Mouse (Mus musculus): ENCODE measurements around the gene Olfr548-ps1. TPM values are rescaled to one million over a fixed set of nuclear protein-coding genes. Genes with fewer than 3 reads are reported as not detected.

Gene Olfr548-ps1
- polyA plus RNA-seq, 1 experiment from 2014 or later = not detected

- H3K27ac ChIP-seq (ENCODE audit: low read depth, low read length) = no peak overlapping the region
- peak overlapping the region; percentile 77 for H3K9ac ChIP-seq (replicated peaks; ENCODE audit: low read depth, low read length)
- H3K4me2 ChIP-seq (ENCODE audit: low read depth, low read length) = peak overlapping the region; percentile 79
- no peaks in the 10 kb centered on the region; the same call in 1 of the 2 replicates for H3K27me3 ChIP-seq (ENCODE audit: control insufficient read depth, insufficient read depth, low read length)
- H3K36me3 ChIP-seq (ENCODE audit: control insufficient read depth, insufficient read depth, low read length) = no peaks in the 10 kb centered on the region
- H3K9me3 ChIP-seq (ENCODE audit: control insufficient read depth, low read length) = no peaks in the 10 kb centered on the region
- under 1% methylated on average over 54 of the region's 54 CpGs for WGBS
- peak overlapping the region; percentile 47 for H3K4me3 ChIP-seq (ENCODE audit: low read depth, low read length)
- peak; percentile 98 for ATAC-seq (ENCODE audit: low read depth)
- H3K4me1 ChIP-seq (ENCODE audit: control insufficient read depth, insufficient read depth, low read length) = no peaks in the 10 kb centered on the region
Observed at GRCm38 (mm10) chr7:102512814-102513435, 27.8 kb upstream of the Olfr548-ps1 start.

- Histone ChIP-seq H3K27me3 (ENCODE audit: control insufficient read depth, insufficient read depth, low read length) (no peaks in the 10 kb centered on the region; the same call in 1 of the 2 replicates), H3K36me3 (ENCODE audit: control insufficient read depth, insufficient read depth, low read length) (no peaks in the 10 kb centered on the region), H3K4me2 (ENCODE audit: low read depth, low read length) (no peak overlapping the region), H3K9me3 (ENCODE audit: control insufficient read depth, low read length) (no peaks in the 10 kb centered on the region), H3K27ac (ENCODE audit: low read depth, low read length) (no peak overlapping the region), H3K4me1 (ENCODE audit: control insufficient read depth, insufficient read depth, low read length) (no peaks in the 10 kb centered on the region), H3K9ac (replicated peaks; ENCODE audit: low read depth, low read length) (no peak overlapping the region), H3K4me3 (ENCODE audit: low read depth, low read length) (no peak overlapping the region)
- 87% methylated on average over 4 of the region's 4 CpGs for WGBS
- no peak for ATAC-seq (ENCODE audit: low read depth)
Observed at GRCm38 (mm10) chr7:102514144-102514543, 26.6 kb upstream of the Olfr548-ps1 start.

DNA sequence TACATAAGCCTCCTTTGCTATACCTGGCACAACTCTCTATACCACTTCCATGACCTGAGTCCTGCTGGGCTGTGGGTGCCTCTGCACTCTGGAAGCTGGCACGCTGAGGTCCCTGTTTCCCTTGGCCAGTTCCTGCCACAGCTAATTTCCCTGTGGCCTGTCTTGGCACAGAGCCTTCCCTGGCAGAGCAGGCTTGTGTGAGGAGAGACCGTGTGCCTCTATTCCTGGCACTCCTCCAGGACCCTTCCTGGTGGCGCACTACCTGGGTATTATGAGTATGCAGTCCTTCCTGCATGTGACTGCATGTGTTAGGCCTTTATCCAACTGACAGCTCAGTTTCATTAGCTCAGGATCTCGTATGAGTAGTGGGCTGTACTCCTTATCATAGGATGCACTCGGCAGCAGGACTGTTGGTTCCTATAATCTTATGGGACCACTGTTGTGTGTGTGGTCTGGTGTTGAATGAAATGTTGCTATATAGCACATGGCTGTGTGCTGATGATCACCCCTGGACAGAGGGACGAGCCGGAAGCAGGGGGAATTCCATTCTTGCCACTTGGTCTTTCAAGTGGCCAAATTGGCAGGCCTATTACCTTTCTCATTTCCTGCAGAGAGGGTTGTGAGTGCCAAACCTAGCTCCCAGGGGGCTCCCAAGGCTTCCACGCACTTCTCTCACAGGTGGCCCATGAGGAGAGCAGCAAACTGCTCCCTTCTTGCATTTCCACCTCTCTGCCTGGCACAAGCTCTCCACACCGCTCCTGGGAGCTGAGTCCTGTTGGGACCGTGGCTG, 24.2 kb upstream of the Olfr548-ps1 start:
- ATAC-seq (ENCODE audit: low read depth) = no peak
- H3K4me3 ChIP-seq (ENCODE audit: low read depth, low read length) = no peak overlapping the region
- no peaks in the 10 kb centered on the region; the same call in 1 of the 2 replicates for H3K27me3 ChIP-seq (ENCODE audit: control insufficient read depth, insufficient read depth, low read length)
- no peak overlapping the region for H3K4me2 ChIP-seq (ENCODE audit: low read depth, low read length)
- no peak overlapping the region for H3K27ac ChIP-seq (ENCODE audit: low read depth, low read length)
- no peaks in the 10 kb centered on the region for H3K4me1 ChIP-seq (ENCODE audit: control insufficient read depth, insufficient read depth, low read length)
- no peaks in the 10 kb centered on the region for H3K36me3 ChIP-seq (ENCODE audit: control insufficient read depth, insufficient read depth, low read length)
- H3K9me3 ChIP-seq (ENCODE audit: control insufficient read depth, low read length) = no peaks in the 10 kb centered on the region
- 64% methylated on average over 10 of the region's 10 CpGs for WGBS
- H3K9ac ChIP-seq (replicated peaks; ENCODE audit: low read depth, low read length) = no peak overlapping the region

DNA sequence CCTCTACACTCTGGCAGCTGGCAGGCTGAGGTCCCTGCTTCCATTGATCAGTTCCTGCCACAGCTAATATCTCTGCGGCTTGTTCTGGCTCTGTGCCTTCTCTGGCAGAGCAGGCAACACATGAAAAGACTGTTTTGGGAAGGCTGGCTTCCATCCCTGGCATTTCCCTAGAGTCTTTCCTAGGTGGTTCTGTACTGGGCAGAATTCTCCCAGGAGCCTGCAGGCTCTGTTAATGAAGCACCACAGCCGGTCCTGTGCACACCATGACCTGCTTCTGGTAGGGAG, 23.7 kb upstream of the Olfr548-ps1 start:
- ATAC-seq (ENCODE audit: low read depth) = no peak
- WGBS = 71% methylated on average over 2 of the region's 2 CpGs
- Histone ChIP-seq H3K4me3 (ENCODE audit: low read depth, low read length) (no peak overlapping the region), H3K9me3 (ENCODE audit: control insufficient read depth, low read length) (no peaks in the 10 kb centered on the region), H3K36me3 (ENCODE audit: control insufficient read depth, insufficient read depth, low read length) (no peaks in the 10 kb centered on the region), H3K27me3 (ENCODE audit: control insufficient read depth, insufficient read depth, low read length) (no peaks in the 10 kb centered on the region; the same call in 1 of the 2 replicates), H3K4me2 (ENCODE audit: low read depth, low read length) (no peak overlapping the region), H3K4me1 (ENCODE audit: control insufficient read depth, insufficient read depth, low read length) (no peaks in the 10 kb centered on the region), H3K27ac (ENCODE audit: low read depth, low read length) (no peak overlapping the region), H3K9ac (replicated peaks; ENCODE audit: low read depth, low read length) (no peak overlapping the region)

GRCm38 (mm10) chr7:102529052-102529451, 11.6 kb upstream of the Olfr548-ps1 start:
- H3K4me1 ChIP-seq (ENCODE audit: control insufficient read depth, insufficient read depth, low read length) = no peaks in the 10 kb centered on the region
- no peak overlapping the region for H3K27ac ChIP-seq (ENCODE audit: low read depth, low read length)
- H3K36me3 ChIP-seq (ENCODE audit: control insufficient read depth, insufficient read depth, low read length) = no peaks in the 10 kb centered on the region
- H3K27me3 ChIP-seq (ENCODE audit: control insufficient read depth, insufficient read depth, low read length) = no peaks in the 10 kb centered on the region
- WGBS = 91% methylated on average over 1 of the region's 1 CpGs
- H3K9me3 ChIP-seq (ENCODE audit: control insufficient read depth, low read length) = no peaks in the 10 kb centered on the region
- H3K9ac ChIP-seq (replicated peaks; ENCODE audit: low read depth, low read length) = no peak overlapping the region
- no peak for ATAC-seq (ENCODE audit: low read depth)
- H3K4me2 ChIP-seq (ENCODE audit: low read depth, low read length) = no peak overlapping the region
- no peak overlapping the region for H3K4me3 ChIP-seq (ENCODE audit: low read depth, low read length)

- Histone ChIP-seq H3K36me3 (ENCODE audit: control insufficient read depth, insufficient read depth, low read length) (no peaks in the 10 kb centered on the region), H3K4me3 (ENCODE audit: low read depth, low read length) (no peak within 1 kb of the TSS), H3K9me3 (ENCODE audit: control insufficient read depth, low read length) (no peaks in the 10 kb centered on the region), H3K27me3 (ENCODE audit: control insufficient read depth, insufficient read depth, low read length) (no peaks in the 10 kb centered on the region), H3K4me1 (ENCODE audit: control insufficient read depth, insufficient read depth, low read length) (no peaks in the 10 kb centered on the region), H3K27ac (ENCODE audit: low read depth, low read length) (no peak within 1 kb of the TSS), H3K4me2 (ENCODE audit: low read depth, low read length) (no peak within 1 kb of the TSS), H3K9ac (replicated peaks; ENCODE audit: low read depth, low read length) (no peak within 1 kb of the TSS)
- 94% methylated on average over 1 of the region's 1 CpGs for WGBS
- ATAC-seq (ENCODE audit: low read depth) = no peak
Observed at GRCm38 (mm10) chr7:102534449-102534848, 6.2 kb upstream of the Olfr548-ps1 start, which contains the start of gene Olfr547. TSS of gene Olfr547 (plus strand) at chr7:102534749.

- no peak for ATAC-seq (ENCODE audit: low read depth)
- no peak overlapping the region for H3K9ac ChIP-seq (replicated peaks; ENCODE audit: low read depth, low read length)
- H3K27me3 ChIP-seq (ENCODE audit: control insufficient read depth, insufficient read depth, low read length) = no peaks in the 10 kb centered on the region
Observed at GRCm38 (mm10) chr7:102541251-102541650, 555 bp downstream of the Olfr548-ps1 start.

DNA sequence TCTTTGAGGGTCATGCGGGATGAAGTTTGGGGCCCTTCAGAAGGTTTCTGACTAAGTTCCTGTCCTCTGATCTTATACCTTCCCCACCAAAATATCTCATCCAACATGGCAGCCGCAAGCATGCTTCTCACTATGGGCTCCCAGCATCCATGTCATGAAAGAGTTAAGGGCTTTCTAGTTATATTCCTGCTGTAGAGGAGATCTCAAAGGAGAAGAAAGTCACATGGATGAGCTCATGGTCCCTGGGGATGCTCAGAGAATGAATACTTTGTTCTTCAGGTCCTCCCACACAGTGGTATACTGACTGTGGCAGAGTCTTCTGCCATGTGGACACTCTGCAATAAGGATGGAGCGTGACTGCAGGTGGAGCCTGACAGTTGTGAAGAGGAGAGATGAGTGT, 8.9 kb downstream of the Olfr548-ps1 start, which contains the start of gene Olfr549:
Gene Olfr549, plus strand, starts transcription at position 301 of the 400 bp plus-strand sequence.
- H3K9ac ChIP-seq (replicated peaks; ENCODE audit: low read depth, low read length) = no peak within 1 kb of the TSS
- no peaks in the 10 kb centered on the region for H3K27me3 ChIP-seq (ENCODE audit: control insufficient read depth, insufficient read depth, low read length)
- H3K27ac ChIP-seq (ENCODE audit: low read depth, low read length) = no peak within 1 kb of the TSS
- 98% methylated on average over 3 of the region's 3 CpGs for WGBS
- no peak within 1 kb of the TSS for H3K4me2 ChIP-seq (ENCODE audit: low read depth, low read length)
- no peak for ATAC-seq (ENCODE audit: low read depth)
- H3K4me3 ChIP-seq (ENCODE audit: low read depth, low read length) = no peak within 1 kb of the TSS
- no peaks in the 10 kb centered on the region for H3K36me3 ChIP-seq (ENCODE audit: control insufficient read depth, insufficient read depth, low read length)
- H3K9me3 ChIP-seq (ENCODE audit: control insufficient read depth, low read length) = no peaks in the 10 kb centered on the region
- no peaks in the 10 kb centered on the region for H3K4me1 ChIP-seq (ENCODE audit: control insufficient read depth, insufficient read depth, low read length)

More at GRCm38 (mm10) chr7:102541251-102541650, 555 bp downstream of the Olfr548-ps1 start:
- no peak overlapping the region for H3K27ac ChIP-seq (ENCODE audit: low read depth, low read length)
- WGBS = 66% methylated on average over 3 of the region's 3 CpGs
- no peaks in the 10 kb centered on the region for H3K36me3 ChIP-seq (ENCODE audit: control insufficient read depth, insufficient read depth, low read length)
- H3K9me3 ChIP-seq (ENCODE audit: control insufficient read depth, low read length) = no peaks in the 10 kb centered on the region
- no peak overlapping the region for H3K4me2 ChIP-seq (ENCODE audit: low read depth, low read length)
- H3K4me1 ChIP-seq (ENCODE audit: control insufficient read depth, insufficient read depth, low read length) = no peaks in the 10 kb centered on the region
- no peak overlapping the region for H3K4me3 ChIP-seq (ENCODE audit: low read depth, low read length)

DNA sequence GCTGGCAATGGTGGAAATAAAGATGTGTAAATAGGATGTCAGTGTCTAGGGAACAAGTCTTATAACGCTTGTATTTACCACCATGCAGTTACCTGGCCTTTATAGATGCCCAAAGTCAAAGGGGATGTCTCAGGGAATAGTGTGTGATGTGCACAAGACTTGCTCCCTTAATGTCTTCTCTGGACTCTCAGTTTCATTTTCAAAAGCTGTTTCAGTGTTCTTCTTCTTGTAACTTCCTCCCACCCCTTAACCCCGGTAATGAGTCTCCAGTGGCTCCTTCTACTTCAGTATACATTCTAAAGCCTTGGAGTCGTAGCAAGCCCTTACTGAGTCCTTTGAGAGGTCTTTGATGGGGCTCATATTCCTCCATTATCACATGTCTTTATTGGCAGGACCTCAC, 12.6 kb downstream of the Olfr548-ps1 start:
- Histone ChIP-seq H3K4me2 (ENCODE audit: low read depth, low read length) (no peak overlapping the region), H3K9me3 (ENCODE audit: control insufficient read depth, low read length) (no peaks in the 10 kb centered on the region), H3K27me3 (ENCODE audit: control insufficient read depth, insufficient read depth, low read length) (no peaks in the 10 kb centered on the region), H3K36me3 (ENCODE audit: control insufficient read depth, insufficient read depth, low read length) (no peaks in the 10 kb centered on the region), H3K27ac (ENCODE audit: low read depth, low read length) (no peak overlapping the region), H3K4me1 (ENCODE audit: control insufficient read depth, insufficient read depth, low read length) (no peaks in the 10 kb centered on the region), H3K9ac (replicated peaks; ENCODE audit: low read depth, low read length) (no peak overlapping the region), H3K4me3 (ENCODE audit: low read depth, low read length) (no peak overlapping the region)
- 75% methylated on average over 3 of the region's 3 CpGs for WGBS
- no peak for ATAC-seq (ENCODE audit: low read depth)

Data from neural tube, embryonic 14.5 days (tissue).